Mouse (Mus musculus): ENCODE measurements around the gene Tcf7l1. TPM values are rescaled to one million over a fixed set of nuclear protein-coding genes. Genes with fewer than 3 reads are reported as not detected.

Tcf7l1 gene
- total and polyA plus RNA-seq, 3 experiments = not detected

GRCm38 (mm10) chr6:72689046-72689445, 100.0 kb downstream of the Tcf7l1 start:
- Histone ChIP-seq H3K9me3 (replicated peaks; ENCODE audit: insufficient read depth, low read length) (no peaks in the 10 kb centered on the region), H3K27me3 (ENCODE audit: control insufficient read depth in 1 of 2, insufficient read depth in 2 of 2, low read length in 2 of 2) (peaks cover 0 to 3% of the 10 kb centered on the region in 2 experiments; a peak in 1 of 4 replicates), H3K4me3 (ENCODE audit: control insufficient read depth in 1 of 2, insufficient read depth in 1 of 2, low read depth in 2 of 2, low read length in 2 of 2) (no peak overlapping the region), H3K9ac (ENCODE audit: control insufficient read depth, low read depth, low read length, poor library complexity, severe bottlenecking) (no peak overlapping the region), H3K79me2 (ENCODE audit: control insufficient read depth, insufficient read depth, low read length, poor library complexity) (no peaks in the 10 kb centered on the region), H3K27ac (ENCODE audit: control insufficient read depth, low read depth, low read length) (no peak overlapping the region), H3K4me1 (ENCODE audit: control insufficient read depth in 1 of 2, insufficient read depth in 2 of 2, low read length in 2 of 2) (no peaks in the 10 kb centered on the region), H3K36me3 (ENCODE audit: control insufficient read depth in 1 of 2, insufficient read depth in 2 of 2, low read length in 2 of 2) (no peaks in the 10 kb centered on the region)
- TF ChIP-seq MAFK (IDR thresholded peaks at IDR 0.05; ENCODE audit: borderline replicate concordance, low read depth, low read length) (no peak), E2F4 (IDR thresholded peaks at IDR 0.05; ENCODE audit: borderline replicate concordance, low read depth, low read length) (no peak), SIN3A (IDR thresholded peaks at IDR 0.05; ENCODE audit: low read length) (no peak), GATA1 (IDR thresholded peaks at IDR 0.05; ENCODE audit: low read depth, low read length) (0 out of 2 replicates have a peak, but pooled peaks have one; percentile 21), KAT2A (conservative IDR thresholded peaks at IDR 0.05; ENCODE audit: low read depth, low read length) (no peak), CHD2 (IDR thresholded peaks at IDR 0.05; ENCODE audit: low read length) (no peak)
- peak; percentile 32 for DNase-seq (ENCODE audit: low read depth, low spot score)

GRCm38 (mm10) chr6:72685165-72685564, 103.9 kb downstream of the Tcf7l1 start:
- H3K36me3 ChIP-seq (ENCODE audit: control insufficient read depth in 1 of 2, insufficient read depth in 2 of 2, low read length in 2 of 2) = no peaks in the 10 kb centered on the region
- no peaks in the 10 kb centered on the region for H3K79me2 ChIP-seq (ENCODE audit: control insufficient read depth, insufficient read depth, low read length, poor library complexity)
- no peak for TF ChIP-seq SMC3 (IDR thresholded peaks at IDR 0.05; ENCODE audit: low read depth, low read length)
- no peak for TF ChIP-seq POLR2AphosphoS5 (IDR thresholded peaks at IDR 0.05; ENCODE audit: borderline replicate concordance, low read depth, low read length)
- TF ChIP-seq MEF2A (IDR thresholded peaks at IDR 0.05; ENCODE audit: extremely low read depth, insufficient replicate concordance, low read depth, low read length, poor library complexity, severe bottlenecking) = no peak
- no peak for TF ChIP-seq EP300 (IDR thresholded peaks at IDR 0.05; ENCODE audit: low read depth in 1 of 2, low read length in 2 of 2)
- no peak for TF ChIP-seq MAZ (IDR thresholded peaks at IDR 0.05; ENCODE audit: low read depth, low read length)
- TF ChIP-seq JUND (IDR thresholded peaks at IDR 0.05; ENCODE audit: low read depth, low read length) = no peak
- no peak for TF ChIP-seq NELFE (IDR thresholded peaks at IDR 0.05; ENCODE audit: low read depth, low read length)
- no peak for TF ChIP-seq HCFC1 (IDR thresholded peaks at IDR 0.05; ENCODE audit: low read depth, low read length)
- no peak for TF ChIP-seq RAD21 (IDR thresholded peaks at IDR 0.05; ENCODE audit: low read depth, low read length)
- no peak for TF ChIP-seq TBP (IDR thresholded peaks at IDR 0.05; ENCODE audit: low read depth, low read length)
- no peak for TF ChIP-seq SIN3A (IDR thresholded peaks at IDR 0.05; ENCODE audit: low read length)
- no peak for TF ChIP-seq MAX (IDR thresholded peaks at IDR 0.05; ENCODE audit: low read length)
- no peak for TF ChIP-seq TAL1 (IDR thresholded peaks at IDR 0.05; ENCODE audit: low read length)
- TF ChIP-seq ETS1 (IDR thresholded peaks at IDR 0.05; ENCODE audit: low read depth, low read length) = no peak
- no peak for TF ChIP-seq ZMIZ1 (IDR thresholded peaks at IDR 0.05; ENCODE audit: low read depth, low read length)
- TF ChIP-seq CHD2 (IDR thresholded peaks at IDR 0.05; ENCODE audit: low read length) = no peak
- no peak for TF ChIP-seq POLR2A (IDR thresholded peaks at IDR 0.05; ENCODE audit: control insufficient read depth in 1 of 2, insufficient read depth in 1 of 2, low read depth in 1 of 2, low read length in 2 of 2, poor library complexity in 1 of 2)
- no peak for TF ChIP-seq CTCF (IDR thresholded peaks at IDR 0.05 in 2 of 3, conservative IDR thresholded peaks at IDR 0.05 in 1 of 3; ENCODE audit: control insufficient read depth in 1 of 3, insufficient read depth in 1 of 3, low read depth in 2 of 3, low read length in 3 of 3, poor library complexity in 1 of 3, severe bottlenecking in 1 of 3)
- no peak for TF ChIP-seq MAFK (IDR thresholded peaks at IDR 0.05; ENCODE audit: borderline replicate concordance, low read depth, low read length)
- DNase-seq (ENCODE audit: low read depth, low spot score) = no peak
- no peak overlapping the region for H3K9ac ChIP-seq (ENCODE audit: control insufficient read depth, low read depth, low read length, poor library complexity, severe bottlenecking)
- no peaks in the 10 kb centered on the region for H3K4me1 ChIP-seq (ENCODE audit: control insufficient read depth in 1 of 2, insufficient read depth in 2 of 2, low read length in 2 of 2)
- no peak overlapping the region for H3K27ac ChIP-seq (ENCODE audit: control insufficient read depth, low read depth, low read length)
- H3K27me3 ChIP-seq (ENCODE audit: control insufficient read depth in 1 of 2, insufficient read depth in 2 of 2, low read length in 2 of 2) = peaks cover 6 to 8% of the 10 kb centered on the region in 2 experiments; a peak in 3 of 4 replicates
- no peaks in the 10 kb centered on the region for H3K9me3 ChIP-seq (replicated peaks; ENCODE audit: insufficient read depth, low read length)
- H3K4me3 ChIP-seq (ENCODE audit: control insufficient read depth in 1 of 2, insufficient read depth in 1 of 2, low read depth in 2 of 2, low read length in 2 of 2) = no peak overlapping the region
